Comparison of ENCODE assay signal across 11 mouse cellular contexts in genomic region chr16:45038261-45039036, GRCm38 (mm10). TPM values are rescaled to one million over a fixed set of nuclear protein-coding genes. Genes with fewer than 3 reads are reported as not detected.
A peak's percentile ranks its signal among the peaks of the same experiment; 100 is the strongest.
DNase-seq lines count a peak whose midpoint lies in the region; ATAC-seq lines count a peak whose summit lies in the region.
"Had no signal": no experiment of that assay in that cellular context is flagged by ENCODE, and none has a peak within 500 bp of the region (broad histone marks: within the 10 kb centered on the region; RNA-seq: fewer than 3 reads in every experiment).

No protein-coding gene starts in this region.

- ATAC-seq in megakaryocyte, adult 5-6 weeks (ENCODE audit: poor library complexity, severe bottlenecking) = peak; percentile 64

- DNase-seq in heart, adult 18-20 months = peak; percentile 29 to 45
- DNase-seq in heart, postnatal 36 days = no peak
- DNase-seq in CD4-positive, CD25-positive, alpha-beta regulatory T cell, adult 2 months (ENCODE audit: low read depth, low spot score) = peak; percentile 37
- peak; percentile 69 for DNase-seq in ZHBTc4 (ENCODE audit: low read depth, low spot score)
- no peak for DNase-seq in cerebellum, adult 11 months
- DNase-seq in ovary, postnatal 14 days (ENCODE audit: low spot score) = no peak
- no peak for DNase-seq in left cerebral cortex, adult 9 months (ENCODE audit: low spot score in 2 of 2)
- DNase-seq: kidney, adult 11 months; kidney, postnatal 36 days had no signal

- intact Hi-C loops in heart, postnatal 36 days (cut with DNase I) = no loop called here

RNA-seq across cellular contexts. Expression of gene Ccdc80, which starts 54.8 kb away (rescaled TPM):
- 10 to 100 TPM; 48.8 to 52.1 TPM for total RNA-seq in heart, adult 18-20 months (2021)
- 10 to 100 TPM; 85.3 to 92.6 TPM for total RNA-seq in heart, postnatal 36 days (2021)
- 0.59 and 0.71 TPM in 2 replicates for total RNA-seq in megakaryocyte, adult 5-6 weeks (2015)
- total RNA-seq in megakaryocyte, adult 5-6 weeks (2017) = 0.49 and 0.99 TPM in 2 replicates
- total RNA-seq: common myeloid progenitor, adult 5-6 weeks had no signal

Comparison
In these comparisons a context has a peak if more than half of its experiments do, and no peak if none do; other contexts are left out.
1. DNase-seq: peak in heart, adult 18-20 months (2 of 2), CD4-positive, CD25-positive, alpha-beta regulatory T cell, adult 2 months (single experiment) and ZHBTc4 (single experiment); none in heart, postnatal 36 days (0 of 2), cerebellum, adult 11 months (single experiment), ovary, postnatal 14 days (single experiment) and left cerebral cortex, adult 9 months (0 of 2).
2. RNA of gene Ccdc80, which starts 54.8 kb away (total RNA-seq): 85.3 to 92.6 TPM in heart, postnatal 36 days and 48.8 to 52.1 TPM in heart, adult 18-20 months; 0.49 to 0.99 TPM in megakaryocyte, adult 5-6 weeks; every median in the first group is over 10 times any median in the second.